Mouse (Mus musculus): ENCODE measurements around the gene Lrpprc. TPM values are rescaled to one million over a fixed set of nuclear protein-coding genes. Genes with fewer than 3 reads are reported as not detected.

The Lrpprc gene
- total RNA-seq, 1 experiment, result 92.0 TPM

DNA sequence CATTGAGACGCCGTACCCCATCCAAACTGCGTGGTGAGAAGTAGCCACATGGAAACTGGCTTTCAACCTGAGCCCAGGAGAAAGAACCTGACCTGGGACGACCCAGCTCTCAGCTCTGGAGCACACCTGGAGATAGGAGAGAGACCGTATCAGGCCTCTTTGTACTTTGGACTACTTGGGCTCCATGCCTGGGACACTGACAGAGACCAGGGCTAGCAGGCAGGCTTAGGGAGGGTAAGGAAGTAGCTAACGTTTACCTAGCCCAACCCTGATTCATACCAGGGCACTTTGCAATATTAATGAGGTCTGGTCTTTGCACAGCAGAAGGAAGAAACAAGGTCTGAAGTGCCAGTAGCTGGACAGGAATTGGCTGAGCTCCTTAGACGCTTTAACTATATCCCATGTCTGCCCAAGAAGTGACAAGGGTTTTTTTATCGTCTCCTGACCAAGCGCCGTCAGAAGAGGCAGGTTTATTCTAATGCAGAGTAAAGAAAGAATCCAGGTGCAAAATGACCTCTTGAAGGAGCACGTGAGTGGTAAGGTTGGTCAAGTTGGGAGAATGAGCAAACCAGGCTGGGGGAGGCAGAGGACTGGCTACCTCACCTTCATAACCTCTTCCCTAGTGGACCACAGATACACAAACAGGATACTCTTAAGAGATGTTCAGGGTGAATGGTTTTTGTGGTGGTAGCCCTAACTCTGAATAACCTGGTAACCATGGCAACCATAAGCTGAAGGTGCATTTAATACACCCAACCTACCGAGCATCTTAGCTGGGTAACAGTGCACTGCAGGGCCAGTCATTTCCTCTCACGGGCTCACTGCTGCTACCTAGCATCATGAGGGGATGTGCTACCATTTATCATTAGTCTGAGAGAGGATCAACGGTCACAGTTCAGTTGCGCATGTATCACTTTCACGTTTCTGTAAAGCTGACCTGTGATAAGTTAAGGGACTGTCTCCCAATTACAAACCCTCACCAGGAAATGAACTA, 117.9 kb downstream of the Lrpprc start:
- Histone ChIP-seq H3K4me1 (ENCODE audit: control insufficient read depth in 2 of 2, insufficient read depth in 2 of 2, low read length in 2 of 2, poor library complexity in 1 of 2) (no peaks in the 10 kb centered on the region), H3K4me3 (ENCODE audit: insufficient read depth in 1 of 2, low read depth in 1 of 2, low read length in 2 of 2, poor library complexity in 1 of 2, severe bottlenecking in 1 of 2) (no peak overlapping the region), H3K27ac (ENCODE audit: insufficient read depth, low read depth, low read length, poor library complexity, severe bottlenecking) (no peak overlapping the region), H3K36me3 (ENCODE audit: control insufficient read depth, insufficient read depth, low read length, poor library complexity, severe bottlenecking) (no peaks in the 10 kb centered on the region), H3K9ac (ENCODE audit: insufficient read depth, low read depth, low read length, poor library complexity, severe bottlenecking) (no peak overlapping the region), H3K9me3 (ENCODE audit: control insufficient read depth, insufficient read depth, low read depth, low read length) (no peaks in the 10 kb centered on the region)
- in situ Hi-C loops (cut with MboI; ENCODE audit: low sequenced_read_pairs in 2 of 2, unreplicated experiment in 2 of 2), result no loop called here
- no peak for TF ChIP-seq MAFK (IDR thresholded peaks at IDR 0.05; ENCODE audit: insufficient read depth, low read depth, low read length)
- no peak for TF ChIP-seq ZC3H11A (IDR thresholded peaks at IDR 0.05; ENCODE audit: borderline replicate concordance, low read depth, low read length)
- no peak for TF ChIP-seq CHD2 (IDR thresholded peaks at IDR 0.05; ENCODE audit: low read depth, low read length)
- no peak for TF ChIP-seq HCFC1 (IDR thresholded peaks at IDR 0.05; ENCODE audit: borderline replicate concordance, insufficient read depth, low read length)
- TF ChIP-seq ZNF384 (IDR thresholded peaks at IDR 0.05; ENCODE audit: low read depth, low read length), result no peak
- DNase-seq (ENCODE audit: low read depth, low spot score), result no peak

DNA sequence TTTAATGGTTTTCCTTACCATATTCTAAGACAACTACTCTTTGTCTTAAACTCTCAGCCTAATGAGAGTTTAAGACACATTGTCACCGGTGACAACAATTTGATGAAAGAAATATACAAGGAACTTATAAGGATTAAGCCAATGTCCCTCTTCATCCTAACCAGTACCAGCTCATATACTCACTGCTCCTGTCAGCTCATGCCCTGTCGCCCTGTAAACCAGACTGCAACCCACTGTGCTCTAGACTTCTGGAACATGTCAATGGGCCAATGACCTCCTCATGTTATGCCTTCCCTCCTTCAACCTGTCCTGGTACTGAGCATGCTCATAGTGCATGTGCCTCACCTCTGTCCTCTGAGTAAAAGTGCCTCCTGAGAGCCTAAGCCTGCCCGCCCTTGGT, 122.7 kb downstream of the Lrpprc start:
- H3K9me3 ChIP-seq (ENCODE audit: control insufficient read depth, insufficient read depth, low read depth, low read length), result no peaks in the 10 kb centered on the region
- in situ Hi-C loops (cut with MboI; ENCODE audit: low sequenced_read_pairs in 2 of 2, unreplicated experiment in 2 of 2), result no loop called here
- H3K4me3 ChIP-seq (ENCODE audit: insufficient read depth in 1 of 2, low read depth in 1 of 2, low read length in 2 of 2, poor library complexity in 1 of 2, severe bottlenecking in 1 of 2), result no peak overlapping the region
- no peak overlapping the region for H3K9ac ChIP-seq (ENCODE audit: insufficient read depth, low read depth, low read length, poor library complexity, severe bottlenecking)
- H3K36me3 ChIP-seq (ENCODE audit: control insufficient read depth, insufficient read depth, low read length, poor library complexity, severe bottlenecking), result no peaks in the 10 kb centered on the region
- DNase-seq (ENCODE audit: low read depth, low spot score), result no peak
- TF ChIP-seq HCFC1 (IDR thresholded peaks at IDR 0.05; ENCODE audit: borderline replicate concordance, insufficient read depth, low read length) (no peak), ZNF384 (IDR thresholded peaks at IDR 0.05; ENCODE audit: low read depth, low read length) (no peak), CHD2 (IDR thresholded peaks at IDR 0.05; ENCODE audit: low read depth, low read length) (no peak), MAFK (IDR thresholded peaks at IDR 0.05; ENCODE audit: insufficient read depth, low read depth, low read length) (no peak), ZC3H11A (IDR thresholded peaks at IDR 0.05; ENCODE audit: borderline replicate concordance, low read depth, low read length) (no peak)
- H3K27ac ChIP-seq (ENCODE audit: insufficient read depth, low read depth, low read length, poor library complexity, severe bottlenecking), result no peak overlapping the region
- no peaks in the 10 kb centered on the region for H3K4me1 ChIP-seq (ENCODE audit: control insufficient read depth in 2 of 2, insufficient read depth in 2 of 2, low read length in 2 of 2, poor library complexity in 1 of 2)

DNA sequence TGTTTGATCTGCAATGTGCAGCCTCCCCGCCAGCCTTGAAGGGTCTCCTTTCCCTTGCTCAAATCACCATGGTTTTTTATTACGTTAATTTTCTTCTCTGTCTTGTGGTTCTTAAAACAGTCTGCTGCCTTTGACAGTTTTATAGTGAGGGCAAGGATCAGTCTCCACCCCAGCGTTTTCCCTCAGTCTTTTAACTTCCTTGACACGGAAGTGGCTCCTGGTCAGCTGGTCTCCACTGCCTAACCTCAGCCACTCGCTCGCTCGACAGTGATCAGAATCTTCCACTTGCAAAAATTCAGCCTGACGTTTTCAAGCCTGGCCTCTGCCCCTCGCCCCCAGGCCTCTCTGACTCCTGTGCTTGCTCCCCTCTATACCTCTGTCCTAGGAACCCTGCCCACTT, 124.9 kb downstream of the Lrpprc start:
- no peak overlapping the region for H3K4me3 ChIP-seq (ENCODE audit: insufficient read depth in 1 of 2, low read depth in 1 of 2, low read length in 2 of 2, poor library complexity in 1 of 2, severe bottlenecking in 1 of 2)
- no peaks in the 10 kb centered on the region for H3K9me3 ChIP-seq (ENCODE audit: control insufficient read depth, insufficient read depth, low read depth, low read length)
- H3K9ac ChIP-seq (ENCODE audit: insufficient read depth, low read depth, low read length, poor library complexity, severe bottlenecking), result no peak overlapping the region
- no peaks in the 10 kb centered on the region for H3K36me3 ChIP-seq (ENCODE audit: control insufficient read depth, insufficient read depth, low read length, poor library complexity, severe bottlenecking)
- H3K27ac ChIP-seq (ENCODE audit: insufficient read depth, low read depth, low read length, poor library complexity, severe bottlenecking), result no peak overlapping the region
- TF ChIP-seq ZC3H11A (IDR thresholded peaks at IDR 0.05; ENCODE audit: borderline replicate concordance, low read depth, low read length), result no peak
- TF ChIP-seq MAFK (IDR thresholded peaks at IDR 0.05; ENCODE audit: insufficient read depth, low read depth, low read length), result no peak
- TF ChIP-seq CHD2 (IDR thresholded peaks at IDR 0.05; ENCODE audit: low read depth, low read length), result no peak
- no peak for TF ChIP-seq ZNF384 (IDR thresholded peaks at IDR 0.05; ENCODE audit: low read depth, low read length)
- no peak for TF ChIP-seq HCFC1 (IDR thresholded peaks at IDR 0.05; ENCODE audit: borderline replicate concordance, insufficient read depth, low read length)
- H3K4me1 ChIP-seq (ENCODE audit: control insufficient read depth in 2 of 2, insufficient read depth in 2 of 2, low read length in 2 of 2, poor library complexity in 1 of 2), result no peaks in the 10 kb centered on the region
- in situ Hi-C loops (cut with MboI; ENCODE audit: low sequenced_read_pairs in 2 of 2, unreplicated experiment in 2 of 2), result no loop called here
- no peak for DNase-seq (ENCODE audit: low read depth, low spot score)

DNA sequence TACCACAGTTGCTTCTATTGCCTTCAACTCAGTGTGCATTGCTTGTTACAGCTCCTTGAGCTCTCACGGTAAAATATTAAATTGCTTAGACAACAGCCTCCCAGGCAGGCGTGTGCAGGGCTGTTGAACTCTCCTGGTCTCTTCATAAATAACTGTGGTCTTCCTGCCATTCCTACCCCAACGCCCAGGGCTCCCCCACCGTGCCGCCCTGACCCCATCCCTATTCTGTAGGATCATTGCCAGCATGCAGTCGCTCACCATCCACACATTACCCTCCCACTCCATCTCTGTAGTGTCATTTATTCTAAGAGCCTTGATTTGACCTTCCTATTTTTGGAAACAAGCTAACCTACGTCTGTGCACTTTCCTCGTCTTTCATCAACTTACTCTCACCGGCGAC, 125.5 kb downstream of the Lrpprc start:
- Histone ChIP-seq H3K9ac (ENCODE audit: insufficient read depth, low read depth, low read length, poor library complexity, severe bottlenecking) (no peak overlapping the region), H3K9me3 (ENCODE audit: control insufficient read depth, insufficient read depth, low read depth, low read length) (no peaks in the 10 kb centered on the region), H3K4me3 (ENCODE audit: insufficient read depth in 1 of 2, low read depth in 1 of 2, low read length in 2 of 2, poor library complexity in 1 of 2, severe bottlenecking in 1 of 2) (no peak overlapping the region), H3K4me1 (ENCODE audit: control insufficient read depth in 2 of 2, insufficient read depth in 2 of 2, low read length in 2 of 2, poor library complexity in 1 of 2) (no peaks in the 10 kb centered on the region), H3K27ac (ENCODE audit: insufficient read depth, low read depth, low read length, poor library complexity, severe bottlenecking) (no peak overlapping the region), H3K36me3 (ENCODE audit: control insufficient read depth, insufficient read depth, low read length, poor library complexity, severe bottlenecking) (no peaks in the 10 kb centered on the region)
- no peak for TF ChIP-seq ZC3H11A (IDR thresholded peaks at IDR 0.05; ENCODE audit: borderline replicate concordance, low read depth, low read length)
- no peak for TF ChIP-seq HCFC1 (IDR thresholded peaks at IDR 0.05; ENCODE audit: borderline replicate concordance, insufficient read depth, low read length)
- TF ChIP-seq MAFK (IDR thresholded peaks at IDR 0.05; ENCODE audit: insufficient read depth, low read depth, low read length), result no peak
- TF ChIP-seq ZNF384 (IDR thresholded peaks at IDR 0.05; ENCODE audit: low read depth, low read length), result no peak
- TF ChIP-seq CHD2 (IDR thresholded peaks at IDR 0.05; ENCODE audit: low read depth, low read length), result no peak
- in situ Hi-C loops (cut with MboI; ENCODE audit: low sequenced_read_pairs in 2 of 2, unreplicated experiment in 2 of 2), result no loop called here
- DNase-seq (ENCODE audit: low read depth, low spot score), result no peak

Measured in ES-E14 (cell line).